Mouse (Mus musculus) neural tube, embryonic 14.5 days (tissue): ENCODE results near the gene Dna2. TPM values are rescaled to one million over a fixed set of nuclear protein-coding genes. Genes with fewer than 3 reads are reported as not detected.

Experiments used
- ATAC-seq: fragments of 200-750 bp; cut with Nextera tagmentation; 2 replicates; pipeline ENCODE4 v1.8.0; 2017; ENCODE audit warnings: low read depth, mild to moderate bottlenecking, moderate TSS enrichment, moderate library complexity
- H3K27ac ChIP-seq: fragments of 300-500 bp; sonication (generic); 2 replicates; pipeline ENCODE4 v1.5.1; 2014; ENCODE audit warnings: low read depth, mild to moderate bottlenecking, control low read depth, low read length, moderate library complexity, mixed read lengths
- H3K27me3 ChIP-seq: fragments of 300-500 bp; sonication (generic); 2 replicates; pipeline ENCODE4 v1.6.1; 2014; ENCODE audit warnings: low read length; ENCODE audit not compliant: control insufficient read depth, insufficient read depth
- H3K36me3 ChIP-seq: fragments of 300-500 bp; sonication (generic); 2 replicates; pipeline ENCODE4 v1.6.1; 2014; ENCODE audit warnings: low read length, mixed read lengths; ENCODE audit not compliant: control insufficient read depth, insufficient read depth
- H3K4me1 ChIP-seq: fragments of 300-500 bp; sonication (generic); 2 replicates; pipeline ENCODE4 v1.6.1; 2014; ENCODE audit warnings: low read length; ENCODE audit not compliant: control insufficient read depth, insufficient read depth
- H3K4me2 ChIP-seq: fragments of 300-500 bp; sonication (generic); 2 replicates; pipeline ENCODE4 v1.6.1; 2014; ENCODE audit warnings: mild to moderate bottlenecking, low read depth, low read length, control low read depth
- H3K4me3 ChIP-seq: fragments of 300-500 bp; sonication (generic); 2 replicates; pipeline ENCODE4 v1.5.1; 2014; ENCODE audit warnings: low read depth, low read length, control low read depth, mixed read lengths
- H3K9ac ChIP-seq: fragments of 300-500 bp; sonication (generic); replicated peaks from 2 replicates; pipeline ENCODE4 v1.6.1; 2014; ENCODE audit warnings: low read depth, mild to moderate bottlenecking, control low read depth, low read length, mixed read lengths
- H3K9me3 ChIP-seq: fragments of 300-500 bp; sonication (generic); 2 replicates; pipeline ENCODE4 v1.6.1; 2016; ENCODE audit warnings: low read length; ENCODE audit not compliant: control insufficient read depth
- WGBS: fragments of 180-500 bp; shearing (Covaris S2); extraction: QIAGEN DNeasy Blood & Tissue Kit; methylation state at CpG from one replicate; pipeline ENCODE4 v1.1.7; 2014; 5-methylcytosine and 5-hydroxymethylcytosine counted together
- polyA plus RNA-seq: library from polyadenylated mRNA; unstranded; fragments of >200 nt; fragmentation: Nextera tagmentation; extraction: Ambion mirVana; gene quantifications from 2 replicates; pipeline ENCODE4 v1.2.1, GENCODE M21; 2014

The Dna2 gene
- polyA plus RNA-seq, 1 experiment from 2014 or later = 5.1 TPM

GRCm38 (mm10) chr10:62966291-62966690 is 19.5 kb downstream of the Dna2 start:
- no peak overlapping the region for H3K4me2 ChIP-seq
- no peak for ATAC-seq
- H3K9ac ChIP-seq = no peak overlapping the region
- no peaks in the 10 kb centered on the region for H3K9me3 ChIP-seq
- peaks cover 23% of the 10 kb centered on the region for H3K36me3 ChIP-seq
- 97% methylated on average over 15 of the region's 15 CpGs for WGBS
- no peaks in the 10 kb centered on the region for H3K27me3 ChIP-seq
- no peak overlapping the region for H3K4me3 ChIP-seq
- H3K4me1 ChIP-seq = no peaks in the 10 kb centered on the region
- no peak overlapping the region for H3K27ac ChIP-seq

- ATAC-seq = no peak
- Histone ChIP-seq H3K4me1 (no peaks in the 10 kb centered on the region), H3K27ac (no peak overlapping the region), H3K9ac (no peak overlapping the region), H3K4me2 (no peak overlapping the region), H3K9me3 (no peaks in the 10 kb centered on the region), H3K4me3 (no peak overlapping the region), H3K36me3 (0 out of 2 replicates have a peak, but pooled peaks cover 9% of the 10 kb centered on the region), H3K27me3 (no peaks in the 10 kb centered on the region)
- 72% methylated on average over 16 of the region's 16 CpGs for WGBS
These were observed 25.0 kb downstream of the Dna2 start for GRCm38 (mm10) chr10:62971821-62972220.

- ATAC-seq = no peak; the same call in 1 of the 2 replicates
- Histone ChIP-seq H3K27ac (peak overlapping the region; percentile 82; the same call in 1 of the 2 replicates), H3K36me3 (peaks cover 9% of the 10 kb centered on the region), H3K4me1 (peaks cover 10% of the 10 kb centered on the region; the same call in 1 of the 2 replicates), H3K9me3 (no peaks in the 10 kb centered on the region), H3K4me2 (peak overlapping the region; percentile 55), H3K4me3 (peak overlapping the region; percentile 77), H3K9ac (peak overlapping the region; percentile 97), H3K27me3 (no peaks in the 10 kb centered on the region)
- 9% methylated on average over 10 of the region's 10 CpGs for WGBS
These were observed 32.8 kb downstream of the Dna2 start for GRCm38 (mm10) chr10:62979667-62980038.

DNA sequence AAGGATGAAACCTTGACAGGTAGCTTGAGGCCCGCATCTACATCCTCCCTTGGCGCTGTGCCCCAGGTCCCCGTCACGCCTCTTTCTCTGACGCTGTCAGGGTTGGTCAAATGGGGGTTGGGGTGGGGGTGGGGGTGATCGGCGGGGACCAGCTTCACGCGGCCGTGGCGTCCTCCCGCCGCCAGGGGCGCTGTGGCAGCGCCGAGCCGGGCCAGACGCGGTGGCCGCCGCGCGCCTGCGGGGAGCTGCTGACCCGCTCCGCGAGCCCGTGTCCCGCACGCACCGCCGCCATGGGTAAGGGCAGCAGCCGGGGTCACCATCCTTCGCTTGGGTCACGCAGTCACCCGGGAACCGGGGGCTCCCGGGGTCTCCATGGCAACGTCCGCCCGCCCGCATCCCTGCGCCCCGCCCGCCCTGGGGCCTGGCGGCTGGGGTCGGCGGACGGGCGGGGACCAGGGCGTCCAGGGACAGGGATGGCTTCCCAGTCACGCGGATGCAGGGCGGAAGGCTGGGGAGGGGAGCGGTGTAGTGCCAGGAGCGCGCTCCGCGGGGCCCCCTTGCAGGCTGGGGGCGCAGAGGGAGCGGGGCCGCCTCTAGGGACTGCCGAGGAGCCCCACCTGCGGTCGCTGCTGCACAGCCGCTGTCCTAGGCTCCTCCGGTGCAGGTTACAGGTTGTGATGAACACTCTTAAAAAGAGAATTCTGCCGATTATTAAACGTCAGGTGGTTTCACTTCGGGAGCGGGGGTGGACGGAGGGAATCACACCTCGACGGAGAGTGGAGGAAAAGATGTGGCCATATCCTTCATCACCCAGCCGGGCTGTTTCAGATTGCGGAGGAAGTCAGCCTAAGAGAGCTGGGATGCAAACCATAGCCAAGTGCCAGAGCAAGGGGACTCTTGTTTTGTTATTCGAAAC is 33.5 kb downstream of the Dna2 start, which contains the start of gene Rufy2:
Rufy2 (plus strand) TSS at position 185 of the 916 bp plus-strand sequence.
- no peaks in the 10 kb centered on the region for H3K9me3 ChIP-seq
- H3K36me3 ChIP-seq = peaks cover 15% of the 10 kb centered on the region
- peak within 1 kb of the TSS; percentile 82 for H3K27ac ChIP-seq
- peak within 1 kb of the TSS; percentile 77 for H3K4me3 ChIP-seq
- peaks cover 10% of the 10 kb centered on the region; the same call in 1 of the 2 replicates for H3K4me1 ChIP-seq
- H3K4me2 ChIP-seq = peak within 1 kb of the TSS; percentile 61
- peak; percentile 94 for ATAC-seq
- peak within 1 kb of the TSS; percentile 97 for H3K9ac ChIP-seq
- WGBS = under 1% methylated on average over 73 of the region's 77 CpGs
- no peaks in the 10 kb centered on the region for H3K27me3 ChIP-seq

DNA sequence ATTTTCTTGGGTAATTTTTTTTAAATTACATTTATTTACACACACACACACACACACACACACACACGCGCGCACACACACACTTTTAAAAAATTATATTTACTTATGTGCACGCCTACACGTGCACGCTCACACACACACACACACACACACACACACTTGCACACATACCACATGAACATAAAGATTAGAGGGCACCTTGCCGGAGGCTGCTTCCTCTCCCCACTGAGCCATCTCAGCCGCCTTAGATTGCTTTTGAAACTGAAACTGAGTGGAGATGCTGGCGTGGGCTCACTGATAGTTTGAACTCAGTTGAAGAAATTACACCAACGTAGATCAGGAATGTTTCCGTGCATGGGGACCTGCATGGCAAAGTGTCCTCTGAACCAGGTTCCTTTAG is 37.2 kb downstream of the Dna2 start:
- WGBS = 94% methylated on average over 11 of the region's 11 CpGs
- Histone ChIP-seq H3K9ac (no peak overlapping the region), H3K9me3 (no peaks in the 10 kb centered on the region), H3K27ac (no peak overlapping the region), H3K4me2 (no peak overlapping the region), H3K36me3 (peaks cover 23% of the 10 kb centered on the region), H3K4me3 (no peak overlapping the region), H3K27me3 (no peaks in the 10 kb centered on the region), H3K4me1 (peaks cover 10% of the 10 kb centered on the region; the same call in 1 of the 2 replicates)
- ATAC-seq = no peak

GRCm38 (mm10) chr10:62984495-62984894 is 37.7 kb downstream of the Dna2 start:
- 97% methylated on average over 6 of the region's 6 CpGs for WGBS

DNA sequence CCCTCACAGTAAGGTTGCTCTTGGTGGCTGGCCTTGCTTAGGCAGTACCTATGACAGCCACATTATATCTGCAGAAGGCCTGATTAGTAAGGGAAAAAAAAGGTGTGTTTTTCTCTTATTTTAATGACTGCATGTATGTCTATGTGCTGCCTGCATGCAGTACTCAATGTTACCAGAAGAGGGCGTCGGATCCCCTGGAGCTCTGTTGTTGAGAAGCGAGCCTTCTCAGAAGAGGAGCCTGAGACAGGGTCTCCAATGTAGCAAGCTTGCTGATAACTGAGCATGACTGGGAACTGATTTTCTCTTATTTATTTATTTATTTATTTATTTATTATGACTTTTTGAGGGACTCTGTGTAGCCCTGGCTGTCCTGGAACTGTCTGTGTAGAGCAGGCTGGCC is 40.5 kb downstream of the Dna2 start:
- Histone ChIP-seq H3K9me3 (no peaks in the 10 kb centered on the region), H3K27ac (no peak overlapping the region), H3K4me1 (no peaks in the 10 kb centered on the region), H3K27me3 (no peaks in the 10 kb centered on the region), H3K9ac (no peak overlapping the region), H3K4me2 (no peak overlapping the region), H3K36me3 (peaks cover 49% of the 10 kb centered on the region), H3K4me3 (no peak overlapping the region)
- WGBS = 32% methylated on average over 3 of the region's 3 CpGs
- ATAC-seq = no peak

More at GRCm38 (mm10) chr10:62984495-62984894, 37.7 kb downstream of the Dna2 start:
- ATAC-seq = no peak
- H3K9me3 ChIP-seq = no peaks in the 10 kb centered on the region
- peaks cover 8% of the 10 kb centered on the region; the same call in 1 of the 2 replicates for H3K4me1 ChIP-seq
- peaks cover 24% of the 10 kb centered on the region for H3K36me3 ChIP-seq
- no peak overlapping the region for H3K27ac ChIP-seq
- H3K9ac ChIP-seq = no peak overlapping the region
- no peak overlapping the region for H3K4me3 ChIP-seq
- H3K4me2 ChIP-seq = no peak overlapping the region
- H3K27me3 ChIP-seq = no peaks in the 10 kb centered on the region

DNA sequence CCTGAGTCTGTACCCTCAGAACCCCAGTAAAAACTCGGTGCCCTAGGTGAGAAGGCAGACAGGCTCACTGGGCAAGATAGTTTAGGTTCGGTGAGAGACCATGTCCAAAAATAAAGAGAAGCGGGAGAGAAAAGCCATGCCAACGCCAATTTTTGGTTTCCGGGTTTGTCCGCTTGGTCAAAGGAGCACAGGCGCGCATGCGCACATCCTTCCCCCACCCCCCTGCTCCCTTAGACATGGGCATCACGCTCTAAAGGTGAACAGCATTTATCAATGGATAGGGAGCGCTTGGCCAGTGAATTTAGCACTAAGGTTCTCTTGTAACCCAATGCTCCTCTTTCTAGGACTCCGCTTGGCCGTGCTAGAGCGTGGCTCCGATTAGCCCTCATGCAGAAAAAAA is 43.8 kb downstream of the Dna2 start:
- 95% methylated on average over 15 of the region's 15 CpGs for WGBS
- no peaks in the 10 kb centered on the region for H3K9me3 ChIP-seq
- no peak overlapping the region for H3K27ac ChIP-seq
- no peak overlapping the region for H3K4me3 ChIP-seq
- ATAC-seq = no peak
- H3K27me3 ChIP-seq = no peaks in the 10 kb centered on the region
- H3K9ac ChIP-seq = no peak overlapping the region
- peaks cover 56% of the 10 kb centered on the region for H3K36me3 ChIP-seq
- H3K4me2 ChIP-seq = no peak overlapping the region
- H3K4me1 ChIP-seq = no peaks in the 10 kb centered on the region

DNA sequence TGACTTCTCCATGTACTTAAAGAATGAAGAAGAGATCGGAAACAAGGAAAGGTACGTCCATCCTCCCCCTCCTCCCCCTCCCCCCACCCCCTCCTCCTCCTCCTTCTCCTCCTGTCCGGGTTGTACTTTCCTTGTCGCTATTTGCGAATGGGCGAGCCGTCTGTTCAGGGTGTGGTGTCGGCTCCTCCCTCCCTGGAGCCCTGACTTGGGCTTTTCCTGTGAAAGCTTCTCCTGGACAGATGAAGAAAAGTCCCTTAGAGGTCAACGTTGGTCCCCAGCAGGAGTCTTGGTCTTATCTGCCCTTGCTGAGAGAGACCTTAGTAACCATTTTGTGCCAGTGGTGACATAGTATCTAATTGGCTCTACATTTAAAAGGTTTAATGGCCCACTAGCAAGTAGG is 47.2 kb downstream of the Dna2 start:
- Histone ChIP-seq H3K4me3 (no peak overlapping the region), H3K4me1 (no peaks in the 10 kb centered on the region), H3K27ac (no peak overlapping the region), H3K9ac (no peak overlapping the region), H3K4me2 (no peak overlapping the region), H3K27me3 (no peaks in the 10 kb centered on the region), H3K36me3 (peaks cover 77% of the 10 kb centered on the region), H3K9me3 (no peaks in the 10 kb centered on the region)
- 80% methylated on average over 6 of the region's 9 CpGs for WGBS
- ATAC-seq = no peak
